Mouse (Mus musculus) testis, adult 2 months (tissue): Measurements from ENCODE around the gene Tubgcp5.

Source experiments
- CTCF ChIP-seq: fragments of 200-500 bp; IDR thresholded peaks from 2 replicates; pipeline ENCODE4 v1.5.1; 2012; ENCODE audit warnings: low read depth, mild to moderate bottlenecking, inconsistent platforms, low read length, moderate library complexity; ENCODE audit not compliant: control insufficient read depth, insufficient read depth, insufficient replicate concordance
- POLR2A ChIP-seq: fragments of 200-500 bp; IDR thresholded peaks from 2 replicates; pipeline ENCODE4 v1.6.1; 2012; ENCODE audit warnings: low read depth, mild to moderate bottlenecking, inconsistent platforms, low read length, moderate library complexity; ENCODE audit not compliant: control insufficient read depth

DNA sequence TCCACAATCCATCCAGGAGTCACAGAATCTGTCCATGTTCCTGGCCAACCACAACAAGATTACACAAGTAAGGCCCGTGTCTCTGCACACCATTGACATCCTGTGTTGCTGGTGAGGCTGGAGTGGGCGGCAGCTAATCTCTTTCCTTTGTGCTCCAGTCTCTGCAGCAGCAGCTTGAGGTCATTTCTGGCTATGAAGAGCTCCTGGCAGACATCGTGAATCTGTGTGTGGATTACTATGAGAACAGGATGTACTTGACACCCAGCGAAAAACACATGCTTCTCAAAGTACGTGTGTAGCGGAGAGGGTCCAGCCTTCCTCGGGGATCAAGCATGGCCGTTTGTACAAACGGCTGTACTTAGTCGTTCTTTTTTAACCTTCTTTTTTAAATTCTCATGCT, 83.8 kb downstream of the Tubgcp5 start:
- no peak for TF ChIP-seq CTCF
- TF ChIP-seq POLR2A = no peak
